Mouse (Mus musculus) liver, adult 2 months (tissue): Measurements from ENCODE around the gene Tmsb15a. TPM values are rescaled to one million over a fixed set of nuclear protein-coding genes. Genes with fewer than 3 reads are reported as not detected.
"Not testable (repeated sequence)": the region's sequence is repeated elsewhere in the genome, so short reads cannot be mapped to it uniquely, and the experiment has no call there.

Experiments used
- DNase-seq: peaks from one replicate; pipeline ENCODE4 v3.0.0-alpha.2; 2011; ENCODE audit warnings: low read depth, low spot score; ENCODE audit errors: extremely low read depth
- H3K27ac ChIP-seq: fragments of 200-500 bp; replicated peaks from 2 replicates; pipeline ENCODE4 v1.5.1; 2012; ENCODE audit warnings: low read depth, mild to moderate bottlenecking, control low read depth, inconsistent platforms, low read length; ENCODE audit not compliant: insufficient read depth
- H3K27me3 ChIP-seq: fragments of 200-500 bp; 2 replicates; pipeline ENCODE4 v1.6.1; 2012; ENCODE audit warnings: mild to moderate bottlenecking, moderate library complexity, low read length, inconsistent platforms; ENCODE audit not compliant: control insufficient read depth, insufficient read depth
- H3K36me3 ChIP-seq: fragments of 200-500 bp; 2 replicates; pipeline ENCODE4 v1.6.1; 2012; ENCODE audit warnings: low read length, inconsistent platforms; ENCODE audit not compliant: control insufficient read depth, insufficient read depth
- H3K4me1 ChIP-seq: fragments of 200-500 bp; 2 replicates; pipeline ENCODE4 v1.6.1; 2011; ENCODE audit warnings: low read length; ENCODE audit not compliant: control insufficient read depth, insufficient read depth
- H3K4me3 ChIP-seq: fragments of 200-500 bp; 2 replicates; pipeline ENCODE4 v1.5.1; 2011; ENCODE audit warnings: low read depth, mild to moderate bottlenecking, control low read depth, low read length, moderate library complexity; ENCODE audit not compliant: insufficient read depth
- H3K79me2 ChIP-seq: fragments of 200-500 bp; 2 replicates; pipeline ENCODE4 v1.6.1; 2012; ENCODE audit warnings: inconsistent platforms, mild to moderate bottlenecking, low read length, moderate library complexity; ENCODE audit not compliant: control insufficient read depth, insufficient read depth
- H3K9ac ChIP-seq: fragments of 200-500 bp; 2 replicates; pipeline ENCODE4 v1.6.1; 2012; ENCODE audit warnings: low read depth, mild to moderate bottlenecking, control low read depth, inconsistent platforms, low read length
- CTCF ChIP-seq: fragments of 200-500 bp; IDR thresholded peaks from 2 replicates; pipeline ENCODE4 v1.5.1; 2011; ENCODE audit warnings: low read depth, low read length, control low read depth
- POLR2A ChIP-seq: fragments of 200-500 bp; IDR thresholded peaks from 2 replicates; pipeline ENCODE4 v1.6.1; 2011; ENCODE audit warnings: low read length, control low read depth; ENCODE audit not compliant: insufficient read depth; ENCODE audit errors: extremely low read depth
- WGBS: fragments of 180-500 bp; shearing (Covaris S2); methylation state at CpG from one replicate; pipeline ENCODE4 v1.1.7; 2018; 5-methylcytosine and 5-hydroxymethylcytosine counted together
- polyA plus RNA-seq: library from polyadenylated mRNA; depleted of rRNA; stranded (reverse); fragments of >200 nt; gene quantifications from 2 replicates; pipeline ENCODE4 v1.2.3, GENCODE M21; 2012; rRNA removed
- total RNA-seq: library from RNA; depleted of rRNA; stranded (reverse); fragments of >200 nt; gene quantifications from 2 replicates; pipeline ENCODE4 v1.2.3, GENCODE M21; 2014; rRNA removed

Gene Tmsb15a
- not detected in 2 replicates for total RNA-seq
- polyA plus RNA-seq = not detected in 2 replicates

DNA sequence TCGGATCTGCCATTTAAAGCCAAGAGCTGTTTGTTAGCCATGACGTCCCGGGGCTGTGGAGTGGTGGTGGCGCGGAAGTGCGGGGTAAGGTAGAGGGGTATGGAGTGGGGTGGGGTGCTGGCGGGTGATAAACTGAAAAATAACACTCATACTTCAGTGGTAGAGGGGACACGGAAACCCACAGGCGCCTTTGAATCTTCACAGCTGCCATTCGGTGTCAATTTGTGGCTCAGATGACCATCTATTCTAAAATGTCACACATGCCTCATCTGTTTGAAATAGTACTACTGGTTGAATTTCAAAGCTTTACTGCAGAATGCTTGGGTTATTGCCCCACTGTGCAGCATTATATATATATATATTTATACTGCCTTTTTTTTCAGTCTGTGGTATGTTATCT, at the start of gene Tmsb15a:
Tmsb15a (minus strand) TSS at position 101 of the 400 bp plus-strand sequence.
- Histone ChIP-seq H3K27ac (no peak within 1 kb of the TSS), H3K9ac (no peak within 1 kb of the TSS), H3K4me1 (no peaks in the 10 kb centered on the region), H3K79me2 (no peaks in the 10 kb centered on the region), H3K36me3 (no peaks in the 10 kb centered on the region), H3K27me3 (no peaks in the 10 kb centered on the region), H3K4me3 (no peak within 1 kb of the TSS)
- TF ChIP-seq CTCF (no peak), POLR2A (no peak)
- no peak for DNase-seq
- WGBS = 83% methylated on average over 10 of the region's 10 CpGs

DNA sequence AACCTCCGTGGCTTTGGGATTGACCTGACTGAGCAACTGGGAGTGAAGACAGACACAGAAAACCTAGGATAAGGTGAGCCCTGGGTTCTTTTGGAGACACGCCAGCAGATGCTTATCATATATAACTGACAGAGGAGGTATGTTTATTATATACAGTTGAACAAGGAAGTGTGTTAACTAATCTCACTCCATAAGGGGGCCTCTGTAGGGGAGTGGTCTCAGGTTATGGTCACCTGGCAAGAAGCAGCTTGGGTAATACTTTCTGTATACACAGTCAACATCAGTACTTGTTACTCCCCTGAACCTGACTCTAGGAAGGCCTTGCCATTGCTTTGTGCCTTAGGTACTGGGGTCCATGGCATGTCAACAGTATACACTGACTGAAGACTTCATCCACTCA, 43.5 kb upstream of the Tmsb15a start:
- no peaks in the 10 kb centered on the region; the same call in 1 of the 2 replicates for H3K36me3 ChIP-seq
- no peak for DNase-seq
- H3K4me3 ChIP-seq = no peak overlapping the region
- no peak overlapping the region for H3K27ac ChIP-seq
- H3K27me3 ChIP-seq = no peaks in the 10 kb centered on the region
- TF ChIP-seq CTCF (no peak), POLR2A (no peak)
- no peaks in the 10 kb centered on the region for H3K79me2 ChIP-seq
- 73% methylated on average over 2 of the region's 2 CpGs for WGBS
- H3K4me1 ChIP-seq = no peaks in the 10 kb centered on the region
- H3K9ac ChIP-seq = no peak overlapping the region

DNA sequence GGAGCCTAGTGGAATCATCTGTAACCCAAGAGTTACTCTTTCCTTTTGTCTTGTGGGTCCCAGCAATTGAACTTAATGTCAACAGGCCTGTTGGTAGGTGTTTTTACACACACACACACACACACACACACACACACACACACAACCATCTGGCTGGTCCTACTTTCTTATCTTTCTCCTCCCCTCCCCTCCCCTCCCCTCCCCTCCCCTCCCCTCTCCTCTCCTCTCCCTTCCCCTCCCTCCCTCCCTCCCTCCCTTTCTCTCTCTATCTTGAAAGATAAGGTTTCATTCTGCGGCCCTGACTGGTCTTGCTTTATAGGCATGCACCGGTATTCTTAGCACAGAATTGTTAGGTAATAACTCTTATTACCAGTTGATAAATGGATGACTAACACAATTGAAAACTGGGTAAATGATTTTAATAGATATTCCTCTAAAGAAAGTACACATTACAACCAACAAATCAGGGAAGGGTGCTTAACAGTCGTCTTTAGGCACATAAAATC, 43.0 kb upstream of the Tmsb15a start:
- Histone ChIP-seq H3K79me2 (no peaks in the 10 kb centered on the region), H3K4me3 (no peak overlapping the region), H3K27me3 (no peaks in the 10 kb centered on the region), H3K4me1 (no peaks in the 10 kb centered on the region), H3K27ac (no peak overlapping the region), H3K9ac (no peak overlapping the region), H3K36me3 (no peaks in the 10 kb centered on the region; the same call in 1 of the 2 replicates)
- no peak for DNase-seq
- no peak for TF ChIP-seq CTCF
- TF ChIP-seq POLR2A = no peak
- WGBS = 73% methylated on average over 2 of the region's 3 CpGs

DNA sequence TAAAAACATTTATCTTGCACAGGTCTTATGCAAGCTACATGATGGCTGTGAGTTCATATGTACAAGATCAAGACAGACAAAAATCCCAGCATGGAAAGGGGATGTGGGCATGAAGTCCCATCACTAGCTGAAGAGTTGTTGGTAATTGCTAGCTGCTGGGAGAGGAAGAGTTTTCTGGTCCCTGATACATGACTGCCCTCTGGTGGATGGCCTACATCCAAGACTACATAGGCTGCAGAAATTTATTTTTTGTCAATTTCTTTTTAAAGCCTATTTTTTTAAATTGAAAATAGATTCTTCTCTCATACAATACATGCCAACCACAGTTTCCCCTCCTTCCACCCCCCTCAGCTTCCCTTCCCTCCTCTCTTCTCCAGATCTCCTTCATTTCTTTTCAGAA, 36.6 kb upstream of the Tmsb15a start:
- TF ChIP-seq CTCF (no peak), POLR2A (no peak)
- DNase-seq = peak; percentile 1
- Histone ChIP-seq H3K27ac (no peak overlapping the region), H3K9ac (no peak overlapping the region), H3K79me2 (no peaks in the 10 kb centered on the region), H3K36me3 (peaks cover 5% of the 10 kb centered on the region; the same call in 1 of the 2 replicates), H3K4me1 (no peaks in the 10 kb centered on the region), H3K27me3 (no peaks in the 10 kb centered on the region), H3K4me3 (no peak overlapping the region)

DNA sequence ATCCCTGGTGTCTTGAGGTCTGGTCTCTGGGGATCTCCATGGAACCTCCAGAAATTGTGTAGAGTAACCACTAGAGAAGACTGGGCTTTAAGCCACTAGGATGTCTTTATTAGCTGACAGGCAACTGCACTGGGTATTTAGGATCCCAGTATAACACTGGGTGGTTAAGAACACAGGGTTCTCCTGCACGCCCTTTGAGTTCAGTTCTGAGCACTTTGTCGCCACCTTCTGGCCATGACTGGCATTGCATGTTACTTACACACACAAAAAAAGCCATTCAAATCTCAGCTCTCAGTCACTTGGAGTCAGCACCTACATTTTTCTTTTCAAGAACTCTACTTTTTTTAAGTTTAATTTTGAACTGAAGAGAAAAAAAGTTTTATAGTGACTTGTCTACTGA, 27.8 kb upstream of the Tmsb15a start:
- Histone ChIP-seq H3K79me2 (no peaks in the 10 kb centered on the region), H3K27ac (no peak overlapping the region), H3K27me3 (no peaks in the 10 kb centered on the region), H3K36me3 (no peaks in the 10 kb centered on the region; the same call in 1 of the 2 replicates), H3K9ac (no peak overlapping the region), H3K4me1 (no peaks in the 10 kb centered on the region), H3K4me3 (no peak overlapping the region)
- TF ChIP-seq CTCF = peak; percentile 62
- TF ChIP-seq POLR2A = no peak
- DNase-seq = peak; percentile 41
- 3% methylated on average over 2 of the region's 2 CpGs for WGBS

DNA sequence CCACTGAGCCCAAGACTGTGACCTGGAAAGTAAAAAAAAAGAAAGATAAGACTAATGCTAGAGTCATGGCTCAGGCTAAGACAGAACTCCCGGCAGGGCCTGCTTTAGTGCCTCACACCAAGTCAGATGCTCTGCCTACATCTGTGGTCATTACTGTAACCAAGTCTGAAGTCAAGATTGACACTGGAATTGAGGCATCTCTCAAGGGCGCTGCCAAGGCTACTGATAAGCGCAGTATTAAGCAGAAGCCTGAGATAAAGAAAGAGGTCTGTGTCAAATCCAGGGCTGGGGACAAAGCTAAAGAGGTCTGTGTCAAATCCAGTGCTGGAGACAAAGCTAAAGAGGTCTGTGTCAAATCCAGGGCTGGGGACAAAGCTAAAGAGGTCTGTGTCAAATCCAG, 20.3 kb upstream of the Tmsb15a start:
- H3K4me1 ChIP-seq, DNase-seq, H3K36me3 ChIP-seq, H3K9ac ChIP-seq, H3K79me2 ChIP-seq, H3K27me3 ChIP-seq, H3K27ac ChIP-seq, H3K4me3 ChIP-seq: not testable (repeated sequence)
- WGBS = 84% methylated on average over 3 of the region's 3 CpGs
